Mouse (Mus musculus): Measurements from ENCODE around the gene Psmc3. TPM values are rescaled to one million over a fixed set of nuclear protein-coding genes. Genes with fewer than 3 reads are reported as not detected.
"Not testable (repeated sequence)": the region's sequence is repeated elsewhere in the genome, so short reads cannot be mapped to it uniquely, and the experiment has no call there.

Psmc3 gene
- total RNA-seq, 1 experiment = 262 TPM

- Histone ChIP-seq H3K9ac (ENCODE audit: insufficient read depth, low read depth, low read length, poor library complexity, severe bottlenecking) (no peak overlapping the region), H3K9me3 (ENCODE audit: control insufficient read depth, insufficient read depth, low read depth, low read length) (no peaks in the 10 kb centered on the region), H3K4me1 (ENCODE audit: control insufficient read depth in 2 of 2, insufficient read depth in 2 of 2, low read length in 2 of 2, poor library complexity in 1 of 2) (peaks cover 0 to 9% of the 10 kb centered on the region in 2 experiments; a peak in 2 of 4 replicates), H3K36me3 (ENCODE audit: control insufficient read depth, insufficient read depth, low read length, poor library complexity, severe bottlenecking) (no peaks in the 10 kb centered on the region), H3K4me3 (ENCODE audit: insufficient read depth in 1 of 2, low read depth in 1 of 2, low read length in 2 of 2, poor library complexity in 1 of 2, severe bottlenecking in 1 of 2) (no peak overlapping the region), H3K27ac (ENCODE audit: insufficient read depth, low read depth, low read length, poor library complexity, severe bottlenecking) (no peak overlapping the region)
- in situ Hi-C loops (cut with MboI; ENCODE audit: low sequenced_read_pairs in 2 of 2, unreplicated experiment in 2 of 2) = loop anchor here in 1 of 2 experiments (10.0 to 25.0 kb wide), 2 partner anchors 124 to 377 kb away; partner anchors contain the start of gene Ddb2
- DNase-seq (ENCODE audit: low read depth, low spot score) = peak; percentile 74
- no peak for TF ChIP-seq ZC3H11A (IDR thresholded peaks at IDR 0.05; ENCODE audit: borderline replicate concordance, low read depth, low read length)
- no peak for TF ChIP-seq CHD2 (IDR thresholded peaks at IDR 0.05; ENCODE audit: low read depth, low read length)
- TF ChIP-seq MAFK (IDR thresholded peaks at IDR 0.05; ENCODE audit: insufficient read depth, low read depth, low read length) = no peak
- no peak for TF ChIP-seq HCFC1 (IDR thresholded peaks at IDR 0.05; ENCODE audit: borderline replicate concordance, insufficient read depth, low read length)
- no peak for TF ChIP-seq ZNF384 (IDR thresholded peaks at IDR 0.05; ENCODE audit: low read depth, low read length)
Observed at GRCm38 (mm10) chr2:91110429-91110828, 56.6 kb downstream of the Psmc3 start.

GRCm38 (mm10) chr2:91111832-91112231 lies 58.0 kb downstream of the Psmc3 start:
- not testable (repeated sequence) for DNase-seq (ENCODE audit: low read depth, low spot score); H3K4me1 ChIP-seq (ENCODE audit: control insufficient read depth in 2 of 2, insufficient read depth in 2 of 2, low read length in 2 of 2, poor library complexity in 1 of 2); H3K27ac ChIP-seq (ENCODE audit: insufficient read depth, low read depth, low read length, poor library complexity, severe bottlenecking); H3K9me3 ChIP-seq (ENCODE audit: control insufficient read depth, insufficient read depth, low read depth, low read length); H3K9ac ChIP-seq (ENCODE audit: insufficient read depth, low read depth, low read length, poor library complexity, severe bottlenecking); H3K4me3 ChIP-seq (ENCODE audit: insufficient read depth in 1 of 2, low read depth in 1 of 2, low read length in 2 of 2, poor library complexity in 1 of 2, severe bottlenecking in 1 of 2); H3K36me3 ChIP-seq (ENCODE audit: control insufficient read depth, insufficient read depth, low read length, poor library complexity, severe bottlenecking)
- in situ Hi-C loops (cut with MboI; ENCODE audit: low sequenced_read_pairs in 2 of 2, unreplicated experiment in 2 of 2) = loop anchor here in 1 of 2 experiments (10.0 to 25.0 kb wide), 2 partner anchors 123 to 375 kb away; partner anchors contain the start of gene Ddb2

GRCm38 (mm10) chr2:91112491-91112890 lies 58.7 kb downstream of the Psmc3 start:
- H3K9me3 ChIP-seq (ENCODE audit: control insufficient read depth, insufficient read depth, low read depth, low read length) = no peaks in the 10 kb centered on the region
- peaks cover 0 to 9% of the 10 kb centered on the region in 2 experiments; a peak in 2 of 4 replicates for H3K4me1 ChIP-seq (ENCODE audit: control insufficient read depth in 2 of 2, insufficient read depth in 2 of 2, low read length in 2 of 2, poor library complexity in 1 of 2)
- H3K27ac ChIP-seq (ENCODE audit: insufficient read depth, low read depth, low read length, poor library complexity, severe bottlenecking) = 0 out of 2 replicates have a peak overlapping the region, but pooled peaks have one; percentile 38
- TF ChIP-seq MAFK (IDR thresholded peaks at IDR 0.05; ENCODE audit: insufficient read depth, low read depth, low read length) (no peak), ZC3H11A (IDR thresholded peaks at IDR 0.05; ENCODE audit: borderline replicate concordance, low read depth, low read length) (no peak), CHD2 (IDR thresholded peaks at IDR 0.05; ENCODE audit: low read depth, low read length) (no peak), HCFC1 (IDR thresholded peaks at IDR 0.05; ENCODE audit: borderline replicate concordance, insufficient read depth, low read length) (no peak), ZNF384 (IDR thresholded peaks at IDR 0.05; ENCODE audit: low read depth, low read length) (no peak)
- no peak overlapping the region for H3K9ac ChIP-seq (ENCODE audit: insufficient read depth, low read depth, low read length, poor library complexity, severe bottlenecking)
- H3K36me3 ChIP-seq (ENCODE audit: control insufficient read depth, insufficient read depth, low read length, poor library complexity, severe bottlenecking) = no peaks in the 10 kb centered on the region
- in situ Hi-C loops (cut with MboI; ENCODE audit: low sequenced_read_pairs in 2 of 2, unreplicated experiment in 2 of 2) = loop anchor here in 1 of 2 experiments (10.0 to 25.0 kb wide), 2 partner anchors 122 to 375 kb away; partner anchors contain the start of gene Ddb2
- H3K4me3 ChIP-seq (ENCODE audit: insufficient read depth in 1 of 2, low read depth in 1 of 2, low read length in 2 of 2, poor library complexity in 1 of 2, severe bottlenecking in 1 of 2) = no peak overlapping the region
- DNase-seq (ENCODE audit: low read depth, low spot score) = peak; percentile 75

- H3K4me1 ChIP-seq (ENCODE audit: control insufficient read depth in 2 of 2, insufficient read depth in 2 of 2, low read length in 2 of 2, poor library complexity in 1 of 2) = peaks cover 0 to 9% of the 10 kb centered on the region in 2 experiments; a peak in 2 of 4 replicates
- H3K9me3 ChIP-seq (ENCODE audit: control insufficient read depth, insufficient read depth, low read depth, low read length) = no peaks in the 10 kb centered on the region
- 0 out of 2 replicates have a peak overlapping the region, but pooled peaks have one; percentile 38 for H3K27ac ChIP-seq (ENCODE audit: insufficient read depth, low read depth, low read length, poor library complexity, severe bottlenecking)
- DNase-seq (ENCODE audit: low read depth, low spot score) = no peak
- TF ChIP-seq MAFK (IDR thresholded peaks at IDR 0.05; ENCODE audit: insufficient read depth, low read depth, low read length) = no peak
- no peak overlapping the region for H3K4me3 ChIP-seq (ENCODE audit: insufficient read depth in 1 of 2, low read depth in 1 of 2, low read length in 2 of 2, poor library complexity in 1 of 2, severe bottlenecking in 1 of 2)
- in situ Hi-C loops (cut with MboI; ENCODE audit: low sequenced_read_pairs in 2 of 2, unreplicated experiment in 2 of 2) = loop anchor here in 1 of 2 experiments (10.0 to 25.0 kb wide), 2 partner anchors 121 to 374 kb away; partner anchors contain the start of gene Ddb2
- H3K9ac ChIP-seq (ENCODE audit: insufficient read depth, low read depth, low read length, poor library complexity, severe bottlenecking) = peak overlapping the region; percentile 16; the same call in 1 of the 2 replicates
- no peaks in the 10 kb centered on the region for H3K36me3 ChIP-seq (ENCODE audit: control insufficient read depth, insufficient read depth, low read length, poor library complexity, severe bottlenecking)
Observed at GRCm38 (mm10) chr2:91113334-91113733, 59.5 kb downstream of the Psmc3 start.

- no peak overlapping the region for H3K27ac ChIP-seq (ENCODE audit: insufficient read depth, low read depth, low read length, poor library complexity, severe bottlenecking)
- in situ Hi-C loops (cut with MboI; ENCODE audit: low sequenced_read_pairs in 2 of 2, unreplicated experiment in 2 of 2) = loop anchor here in 1 of 2 experiments (10.0 to 25.0 kb wide), 2 partner anchors 121 to 373 kb away; partner anchors contain the start of gene Ddb2
- TF ChIP-seq MAFK (IDR thresholded peaks at IDR 0.05; ENCODE audit: insufficient read depth, low read depth, low read length) (no peak), ZNF384 (IDR thresholded peaks at IDR 0.05; ENCODE audit: low read depth, low read length) (no peak)
Observed at GRCm38 (mm10) chr2:91113852-91114251, 60.0 kb downstream of the Psmc3 start.

More at GRCm38 (mm10) chr2:91113852-91114251, 60.0 kb downstream of the Psmc3 start:
- no peaks in the 10 kb centered on the region for H3K9me3 ChIP-seq (ENCODE audit: control insufficient read depth, insufficient read depth, low read depth, low read length)
- H3K4me1 ChIP-seq (ENCODE audit: control insufficient read depth in 2 of 2, insufficient read depth in 2 of 2, low read length in 2 of 2, poor library complexity in 1 of 2) = peaks cover 0 to 9% of the 10 kb centered on the region in 2 experiments; a peak in 2 of 4 replicates
- H3K4me3 ChIP-seq (ENCODE audit: insufficient read depth in 1 of 2, low read depth in 1 of 2, low read length in 2 of 2, poor library complexity in 1 of 2, severe bottlenecking in 1 of 2) = no peak overlapping the region
- DNase-seq (ENCODE audit: low read depth, low spot score) = no peak
- H3K36me3 ChIP-seq (ENCODE audit: control insufficient read depth, insufficient read depth, low read length, poor library complexity, severe bottlenecking) = no peaks in the 10 kb centered on the region
- H3K9ac ChIP-seq (ENCODE audit: insufficient read depth, low read depth, low read length, poor library complexity, severe bottlenecking) = no peak overlapping the region

All from ES-E14 (cell line).